Mouse (Mus musculus): ENCODE data around the gene Gm49403. TPM values are rescaled to one million over a fixed set of nuclear protein-coding genes. Genes with fewer than 3 reads are reported as not detected.

Gene Gm49403
- polyA plus RNA-seq, 1 experiment = not detected

GRCm38 (mm10) chr19:8920836-8921291 lies 37.1 kb downstream of the Gm49403 start:
- H3K27ac ChIP-seq (ENCODE audit: insufficient read depth, low read depth, low read length) = 0 out of 2 replicates have a peak overlapping the region, but pooled peaks have one; percentile 34
- TF ChIP-seq POLR2A (IDR thresholded peaks at IDR 0.05; ENCODE audit: insufficient read depth, low read depth, low read length) = no peak
- TF ChIP-seq CTCF (IDR thresholded peaks at IDR 0.05; ENCODE audit: insufficient read depth, low read depth, low read length) = no peak
- H3K4me3 ChIP-seq (ENCODE audit: insufficient read depth, low read depth, low read length) = peak overlapping the region; percentile 99
- peaks cover 2% of the 10 kb centered on the region for H3K4me1 ChIP-seq (ENCODE audit: control insufficient read depth, insufficient read depth, low read length)
- WGBS = under 1% methylated on average over 6 of the region's 6 CpGs

- no peak overlapping the region for H3K4me3 ChIP-seq (ENCODE audit: insufficient read depth, low read depth, low read length)
- H3K27ac ChIP-seq (ENCODE audit: insufficient read depth, low read depth, low read length) = no peak overlapping the region
- peaks cover 2% of the 10 kb centered on the region for H3K4me1 ChIP-seq (ENCODE audit: control insufficient read depth, insufficient read depth, low read length)
- no peak for TF ChIP-seq POLR2A (IDR thresholded peaks at IDR 0.05; ENCODE audit: insufficient read depth, low read depth, low read length)
- 77% methylated on average over 9 of the region's 9 CpGs for WGBS
These were observed 38.0 kb downstream of the Gm49403 start for GRCm38 (mm10) chr19:8921741-8922140.

GRCm38 (mm10) chr19:8926766-8927165 lies 43.0 kb downstream of the Gm49403 start:
- H3K27ac ChIP-seq (ENCODE audit: insufficient read depth, low read depth, low read length) = no peak overlapping the region
- no peak overlapping the region for H3K4me3 ChIP-seq (ENCODE audit: insufficient read depth, low read depth, low read length)
- WGBS = 77% methylated on average over 2 of the region's 2 CpGs
- peaks cover 6% of the 10 kb centered on the region for H3K4me1 ChIP-seq (ENCODE audit: control insufficient read depth, insufficient read depth, low read length)
- TF ChIP-seq POLR2A (IDR thresholded peaks at IDR 0.05; ENCODE audit: insufficient read depth, low read depth, low read length) (no peak), CTCF (IDR thresholded peaks at IDR 0.05; ENCODE audit: insufficient read depth, low read depth, low read length) (no peak)

GRCm38 (mm10) chr19:8927891-8928525 lies 44.3 kb downstream of the Gm49403 start:
- WGBS = 95% methylated on average over 12 of the region's 12 CpGs
- no peak overlapping the region for H3K27ac ChIP-seq (ENCODE audit: insufficient read depth, low read depth, low read length)

GRCm38 (mm10) chr19:8928689-8929223 lies 45.0 kb downstream of the Gm49403 start:
- TF ChIP-seq CTCF (IDR thresholded peaks at IDR 0.05; ENCODE audit: insufficient read depth, low read depth, low read length) = no peak
- no peak for TF ChIP-seq POLR2A (IDR thresholded peaks at IDR 0.05; ENCODE audit: insufficient read depth, low read depth, low read length)
- 0 out of 2 replicates have a peak, but pooled peaks cover 6% of the 10 kb centered on the region for H3K4me1 ChIP-seq (ENCODE audit: control insufficient read depth, insufficient read depth, low read length)
- H3K4me3 ChIP-seq (ENCODE audit: insufficient read depth, low read depth, low read length) = peak overlapping the region; percentile 48
- H3K27ac ChIP-seq (ENCODE audit: insufficient read depth, low read depth, low read length) = no peak overlapping the region
- 20% methylated on average over 16 of the region's 16 CpGs for WGBS

More at GRCm38 (mm10) chr19:8927891-8928525, 44.3 kb downstream of the Gm49403 start:
- Histone ChIP-seq H3K4me1 (ENCODE audit: control insufficient read depth, insufficient read depth, low read length) (0 out of 2 replicates have a peak, but pooled peaks cover 6% of the 10 kb centered on the region), H3K4me3 (ENCODE audit: insufficient read depth, low read depth, low read length) (no peak overlapping the region)
- TF ChIP-seq CTCF (IDR thresholded peaks at IDR 0.05; ENCODE audit: insufficient read depth, low read depth, low read length) (no peak), POLR2A (IDR thresholded peaks at IDR 0.05; ENCODE audit: insufficient read depth, low read depth, low read length) (no peak)

- Histone ChIP-seq H3K4me1 (ENCODE audit: control insufficient read depth, insufficient read depth, low read length) (0 out of 2 replicates have a peak, but pooled peaks cover 6% of the 10 kb centered on the region), H3K4me3 (ENCODE audit: insufficient read depth, low read depth, low read length) (peak within 1 kb of the TSS; percentile 48), H3K27ac (ENCODE audit: insufficient read depth, low read depth, low read length) (no peak within 1 kb of the TSS)
- TF ChIP-seq POLR2A (IDR thresholded peaks at IDR 0.05; ENCODE audit: insufficient read depth, low read depth, low read length) (no peak), CTCF (IDR thresholded peaks at IDR 0.05; ENCODE audit: insufficient read depth, low read depth, low read length) (no peak)
- 1% methylated on average over 73 of the region's 74 CpGs for WGBS
These were observed 45.7 kb downstream of the Gm49403 start, which contains the start of the genes Rom1 and Eml3 for GRCm38 (mm10) chr19:8929224-8930088. Gene Rom1 (minus strand): TSS chr19:8929356. Gene Eml3 (plus strand): TSS chr19:8929552.

GRCm38 (mm10) chr19:8930117-8930516 lies 46.4 kb downstream of the Gm49403 start:
- Histone ChIP-seq H3K27ac (ENCODE audit: insufficient read depth, low read depth, low read length) (no peak overlapping the region), H3K4me3 (ENCODE audit: insufficient read depth, low read depth, low read length) (peak overlapping the region; percentile 48), H3K4me1 (ENCODE audit: control insufficient read depth, insufficient read depth, low read length) (0 out of 2 replicates have a peak, but pooled peaks cover 6% of the 10 kb centered on the region)
- 19% methylated on average over 11 of the region's 11 CpGs for WGBS
- TF ChIP-seq CTCF (IDR thresholded peaks at IDR 0.05; ENCODE audit: insufficient read depth, low read depth, low read length) (no peak), POLR2A (IDR thresholded peaks at IDR 0.05; ENCODE audit: insufficient read depth, low read depth, low read length) (no peak)

GRCm38 (mm10) chr19:8930771-8931170 lies 47.0 kb downstream of the Gm49403 start:
- TF ChIP-seq POLR2A (IDR thresholded peaks at IDR 0.05; ENCODE audit: insufficient read depth, low read depth, low read length) (no peak), CTCF (IDR thresholded peaks at IDR 0.05; ENCODE audit: insufficient read depth, low read depth, low read length) (no peak)
- Histone ChIP-seq H3K27ac (ENCODE audit: insufficient read depth, low read depth, low read length) (no peak overlapping the region), H3K4me3 (ENCODE audit: insufficient read depth, low read depth, low read length) (no peak overlapping the region), H3K4me1 (ENCODE audit: control insufficient read depth, insufficient read depth, low read length) (0 out of 2 replicates have a peak, but pooled peaks cover 6% of the 10 kb centered on the region)
- WGBS = 88% methylated on average over 7 of the region's 7 CpGs
